Mouse (Mus musculus) pancreas, adult 10 weeks (tissue): ENCODE data around the gene Frmd8. TPM values are rescaled to one million over a fixed set of nuclear protein-coding genes. Genes with fewer than 3 reads are reported as not detected.

Experiments
- polyA plus RNA-seq: library from polyadenylated mRNA; stranded (reverse); fragments of 350-450 nt; fragmentation: Illumina TruSeq; extraction: RNeasy Lipid Tissue Mini Kit (QIAGEN cat#74804); gene quantifications from one replicate; pipeline ENCODE4 v1.2.3, GENCODE M21; 2015; ENCODE audit warnings: low read depth, low replicate concordance; ENCODE audit not compliant: insufficient read depth

Gene Frmd8
- 2.3 TPM for polyA plus RNA-seq

GRCm38 (mm10) chr19:5874969-5875480 is at the start of gene Frmd8:
Gene Frmd8 (minus strand): TSS chr19:5875274.

GRCm38 (mm10) chr19:5924713-5925093 is 49.6 kb upstream of the Frmd8 start, which contains the start of gene Cdc42ep2:
Gene Cdc42ep2 (minus strand): TSS chr19:5924816.

GRCm38 (mm10) chr19:5913007-5913719 is 38.1 kb upstream of the Frmd8 start, which contains the start of gene Dpf2:
Gene Dpf2 (minus strand): TSS chr19:5913010.

GRCm38 (mm10) chr19:5894002-5894678 is 19.1 kb upstream of the Frmd8 start, which contains the start of gene Tigd3:
Gene Tigd3 (minus strand): TSS chr19:5894149.

GRCm38 (mm10) chr19:5877618-5878361 is 2.7 kb upstream of the Frmd8 start, which contains the start of gene Slc25a45:
Gene Slc25a45 (plus strand): TSS chr19:5877808.

Other genes with a start within 250 kb of the Frmd8 start
- gene Rela, start 237.8 kb downstream of the Frmd8 start, polyA plus RNA-seq = 13.3 TPM
- gene Sipa1, start 211.6 kb downstream of the Frmd8 start, polyA plus RNA-seq = 14.3 TPM
- gene Map3k11, start 186.5 kb downstream of the Frmd8 start, polyA plus RNA-seq = 13.6 TPM
- gene Pcnx3, start 186.4 kb downstream of the Frmd8 start, polyA plus RNA-seq = 20.4 TPM
- gene Kcnk7, start 170.9 kb downstream of the Frmd8 start, polyA plus RNA-seq = not detected
- gene Ehbp1l1, start 149.0 kb downstream of the Frmd8 start, polyA plus RNA-seq = 4.9 TPM
- gene Fam89b, start 145.6 kb downstream of the Frmd8 start, polyA plus RNA-seq = 21.9 TPM
- 44.0 TPM for gene Ltbp3, start 134.4 kb downstream of the Frmd8 start, polyA plus RNA-seq
- 21.4 TPM for gene Scyl1, start 103.9 kb downstream of the Frmd8 start, polyA plus RNA-seq
- 7.3 TPM for gene Slc25a45, start 2.5 kb upstream of the Frmd8 start, polyA plus RNA-seq
- gene Tigd3, start 18.9 kb upstream of the Frmd8 start, polyA plus RNA-seq = not detected
- gene Dpf2, start 37.7 kb upstream of the Frmd8 start, polyA plus RNA-seq = 16.6 TPM
- gene Cdc42ep2, start 49.5 kb upstream of the Frmd8 start, polyA plus RNA-seq = 4.4 TPM
- 6.8 TPM for gene Pola2, start 88.9 kb upstream of the Frmd8 start, polyA plus RNA-seq
- not detected for gene Slc22a20, start 110.9 kb upstream of the Frmd8 start, polyA plus RNA-seq
- 5.9 TPM for gene Capn1, start 140.6 kb upstream of the Frmd8 start, polyA plus RNA-seq
- gene Syvn1, start 171.3 kb upstream of the Frmd8 start, polyA plus RNA-seq = 76.9 TPM
- gene Mrpl49, start 182.5 kb upstream of the Frmd8 start, polyA plus RNA-seq = 5.0 TPM
- gene Fau, start 182.6 kb upstream of the Frmd8 start, polyA plus RNA-seq = 570 TPM
- 7.4 TPM for gene Znhit2, start 185.9 kb upstream of the Frmd8 start, polyA plus RNA-seq
- gene Tm7sf2, start 193.1 kb upstream of the Frmd8 start, polyA plus RNA-seq = 14.9 TPM
- gene Vps51, start 202.0 kb upstream of the Frmd8 start, polyA plus RNA-seq = 19.7 TPM
- not detected for gene Tmem262, start 204.8 kb upstream of the Frmd8 start, polyA plus RNA-seq
- not detected for gene Gm28374, start 207.0 kb upstream of the Frmd8 start, polyA plus RNA-seq
- 16.8 TPM for gene Zfpl1, start 209.7 kb upstream of the Frmd8 start, polyA plus RNA-seq
- gene Cdca5, start 209.7 kb upstream of the Frmd8 start, polyA plus RNA-seq = not detected
- not detected for gene AC131692.1, start 219.1 kb upstream of the Frmd8 start, polyA plus RNA-seq
- not detected for gene Naaladl1, start 230.5 kb upstream of the Frmd8 start, polyA plus RNA-seq
- 3.3 TPM for gene Sac3d1, start 243.4 kb upstream of the Frmd8 start, polyA plus RNA-seq